Comparison of ENCODE assay signal across 1 mouse cellular context in the genomic region with DNA sequence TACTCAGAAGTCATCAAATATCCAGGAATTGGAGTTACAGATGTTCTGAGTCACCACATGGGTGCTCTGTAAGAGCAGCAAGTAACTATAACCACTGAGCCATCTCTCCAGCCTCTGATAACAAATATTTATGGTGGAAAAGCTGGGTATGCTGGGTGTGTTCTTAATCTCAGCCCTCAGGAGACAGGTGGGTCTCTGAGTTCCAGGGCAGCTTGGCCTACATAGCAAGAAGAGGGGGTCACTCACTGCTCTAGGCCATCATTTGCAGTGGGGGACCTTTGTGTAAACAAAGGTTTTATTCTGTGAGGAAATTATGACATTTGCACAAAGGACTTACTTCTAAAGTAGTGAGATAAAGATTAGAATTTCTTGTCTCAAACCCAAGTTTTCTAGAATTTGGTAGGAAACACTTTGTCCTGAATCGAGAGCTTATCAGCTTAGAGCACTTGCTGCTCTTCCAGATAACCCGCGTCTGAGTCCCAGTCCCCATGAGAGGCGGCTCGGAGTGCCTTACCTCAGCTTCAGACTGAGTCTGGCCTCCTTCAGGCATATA.
TF ChIP-seq lines count a peak whose summit lies in the region.

No protein-coding gene starts in this region.

TF ChIP-seq in MEL, 35 proteins besides CTCF, POLR2A, EP300 and RAD21:
- TF ChIP-seq GABPA (IDR thresholded peaks at IDR 0.05; ENCODE audit: low read depth, low read length) (no peak), CHD1 (IDR thresholded peaks at IDR 0.05; ENCODE audit: low read depth, low read length) (no peak), SMC3 (IDR thresholded peaks at IDR 0.05; ENCODE audit: low read depth, low read length) (no peak; the same call in 1 of the 2 replicates), USF1 (IDR thresholded peaks at IDR 0.05; ENCODE audit: low read depth, low read length) (no peak), UBTF (IDR thresholded peaks at IDR 0.05; ENCODE audit: borderline replicate concordance, insufficient read depth, low read depth, low read length) (no peak), ETS1 (IDR thresholded peaks at IDR 0.05; ENCODE audit: low read depth, low read length) (peak; percentile 79), TAL1 (IDR thresholded peaks at IDR 0.05; ENCODE audit: low read length) (peak; percentile 89), TBP (IDR thresholded peaks at IDR 0.05; ENCODE audit: low read depth, low read length) (peak; percentile 11; the same call in 1 of the 2 replicates), GATA1 (IDR thresholded peaks at IDR 0.05; ENCODE audit: low read depth, low read length) (peak; percentile 97), POLR2AphosphoS2 (IDR thresholded peaks at IDR 0.05; ENCODE audit: low read length) (0 out of 2 replicates have a peak, but pooled peaks have one; percentile 59), POLR2AphosphoS5 (IDR thresholded peaks at IDR 0.05; ENCODE audit: borderline replicate concordance, low read depth, low read length) (no peak), MYC (IDR thresholded peaks at IDR 0.05; ENCODE audit: low read depth, low read length) (peak; percentile 70; the same call in 1 of the 2 replicates), RCOR1 (IDR thresholded peaks at IDR 0.05; ENCODE audit: low read depth, low read length) (peak; percentile 87), HCFC1 (IDR thresholded peaks at IDR 0.05; ENCODE audit: low read depth, low read length) (no peak), JUND (IDR thresholded peaks at IDR 0.05; ENCODE audit: low read depth, low read length) (no peak), ZNF384 (IDR thresholded peaks at IDR 0.05; ENCODE audit: low read depth, low read length) (no peak), SIN3A (IDR thresholded peaks at IDR 0.05; ENCODE audit: low read length) (peak; percentile 81; the same call in 1 of the 2 replicates), MXI1 (IDR thresholded peaks at IDR 0.05; ENCODE audit: low read depth, low read length) (peak; percentile 51; the same call in 1 of the 2 replicates), TCF12 (IDR thresholded peaks at IDR 0.05; ENCODE audit: low read depth, low read length) (peak; percentile 94), NRF1 (IDR thresholded peaks at IDR 0.05; ENCODE audit: insufficient read depth, low read depth, low read length, poor library complexity, severe bottlenecking) (no peak), MAZ (IDR thresholded peaks at IDR 0.05; ENCODE audit: low read depth, low read length) (peak; percentile 68; the same call in 1 of the 2 replicates), NELFE (IDR thresholded peaks at IDR 0.05; ENCODE audit: low read depth, low read length) (no peak), ZMIZ1 (IDR thresholded peaks at IDR 0.05; ENCODE audit: low read depth, low read length) (no peak), MEF2A (IDR thresholded peaks at IDR 0.05; ENCODE audit: extremely low read depth, insufficient replicate concordance, low read depth, low read length, poor library complexity, severe bottlenecking) (no peak), ZC3H11A (IDR thresholded peaks at IDR 0.05; ENCODE audit: low read depth, low read length) (no peak), ELF1 (IDR thresholded peaks at IDR 0.05; ENCODE audit: low read depth, low read length) (0 out of 2 replicates have a peak, but pooled peaks have one; percentile 9), BHLHE40 (IDR thresholded peaks at IDR 0.05; ENCODE audit: borderline replicate concordance, low read depth, low read length) (peak; percentile 50; the same call in 1 of the 2 replicates)
